In genomic region chr9:122501864-122502341, GRCm38 (mm10) we compare ENCODE assay signal across 14 mouse cellular contexts.
A peak's percentile ranks its signal among the peaks of the same experiment; 100 is the strongest.
DNase-seq lines count a peak whose midpoint lies in the region; ATAC-seq lines count a peak whose summit lies in the region.
"Had no signal": no experiment of that assay in that cellular context is flagged by ENCODE, and none has a peak within 500 bp of the region (broad histone marks: within the 10 kb centered on the region; RNA-seq: fewer than 3 reads in every experiment).

No protein-coding gene starts in this region.

- H3K9ac ChIP-seq in hindbrain, embryonic 16.5 days (ENCODE audit: low read depth, low read length) = no peak overlapping the region
- H3K9ac ChIP-seq in midbrain, embryonic 14.5 days (replicated peaks; ENCODE audit: low read length) = no peak overlapping the region
- H3K9ac ChIP-seq: liver, embryonic 12.5 days; neural tube, embryonic 12.5 days had no signal

- H3K9me3 ChIP-seq in hindbrain, embryonic 16.5 days (ENCODE audit: control insufficient read depth, low read length) = no peaks in the 10 kb centered on the region
- H3K9me3 ChIP-seq in midbrain, embryonic 14.5 days (ENCODE audit: control insufficient read depth, low read length) = no peaks in the 10 kb centered on the region
- no peaks in the 10 kb centered on the region for H3K9me3 ChIP-seq in heart, embryonic 10.5 days
- H3K9me3 ChIP-seq: liver, embryonic 12.5 days; neural tube, embryonic 12.5 days had no signal

- 30% methylated on average over 13 of the region's 13 CpGs for WGBS in hindbrain, embryonic 16.5 days
- 17% methylated on average over 13 of the region's 13 CpGs for WGBS in midbrain, embryonic 14.5 days
- 48% methylated on average over 13 of the region's 13 CpGs for WGBS in heart, embryonic 10.5 days

- H3K27ac ChIP-seq in hindbrain, embryonic 16.5 days (ENCODE audit: low read depth, low read length) = no peak overlapping the region; the same call in 1 of the 2 replicates
- peak overlapping the region; percentile 53; the same call in 1 of the 2 replicates for H3K27ac ChIP-seq in midbrain, embryonic 14.5 days (replicated peaks; ENCODE audit: low read depth, low read length)
- no peak overlapping the region for H3K27ac ChIP-seq in heart, embryonic 10.5 days
- H3K27ac ChIP-seq: gastrocnemius, adult 2 months; liver, embryonic 12.5 days; macrophage; neural tube, embryonic 12.5 days had no signal

- no peaks in the 10 kb centered on the region for H3K27me3 ChIP-seq in hindbrain, embryonic 16.5 days (replicated peaks; ENCODE audit: control insufficient read depth, insufficient read depth, low read length)
- no peaks in the 10 kb centered on the region for H3K27me3 ChIP-seq in midbrain, embryonic 14.5 days (ENCODE audit: control insufficient read depth, insufficient read depth, low read length)
- 0 out of 2 replicates have a peak, but pooled peaks cover 4% of the 10 kb centered on the region for H3K27me3 ChIP-seq in heart, embryonic 10.5 days (ENCODE audit: insufficient read depth, poor library complexity, severe bottlenecking)
- H3K27me3 ChIP-seq: liver, embryonic 12.5 days; neural tube, embryonic 12.5 days had no signal

- no peaks in the 10 kb centered on the region for H3K36me3 ChIP-seq in hindbrain, embryonic 16.5 days (ENCODE audit: control insufficient read depth, insufficient read depth, low read length)
- H3K36me3 ChIP-seq in midbrain, embryonic 14.5 days (ENCODE audit: control insufficient read depth, insufficient read depth, low read length) = no peaks in the 10 kb centered on the region
- no peaks in the 10 kb centered on the region for H3K36me3 ChIP-seq in heart, embryonic 10.5 days
- H3K36me3 ChIP-seq: liver, embryonic 12.5 days; neural tube, embryonic 12.5 days had no signal

- ATAC-seq in hindbrain, embryonic 16.5 days = peak; percentile 64
- no peak for ATAC-seq in midbrain, embryonic 14.5 days (ENCODE audit: low FRiP score, low TSS enrichment)
- ATAC-seq: liver, embryonic 12.5 days had no signal

- H3K4me2 ChIP-seq in hindbrain, embryonic 16.5 days (ENCODE audit: low read length) = peak overlapping the region; percentile 13; the same call in 1 of the 2 replicates
- H3K4me2 ChIP-seq in midbrain, embryonic 14.5 days (ENCODE audit: low read length) = peak overlapping the region; percentile 21
- H3K4me2 ChIP-seq: liver, embryonic 12.5 days; neural tube, embryonic 12.5 days had no signal

- peak; percentile 36 for DNase-seq in embryo, embryonic 10 days (ENCODE audit: low spot score)
- DNase-seq in embryo, embryonic 11 days = no peak
- peak; percentile 33 for DNase-seq in embryo, embryonic 9.5 days (ENCODE audit: extremely low spot score)
- DNase-seq in midbrain, embryonic 14.5 days = peak; percentile 61
- no peak for DNase-seq in thymus, postnatal 10 days (ENCODE audit: low spot score in 2 of 2)
- DNase-seq in heart, embryonic 10.5 days (ENCODE audit: low spot score) = no peak
- DNase-seq in adrenal gland, postnatal 4 days (ENCODE audit: low spot score in 2 of 2) = no peak
- DNase-seq: cerebellum, adult 18-20 months; gastrocnemius, adult 2 months; kidney, adult 9 months had no signal

- no peaks in the 10 kb centered on the region for H3K4me1 ChIP-seq in hindbrain, embryonic 16.5 days (ENCODE audit: control insufficient read depth, insufficient read depth, low read depth, low read length)
- H3K4me1 ChIP-seq in midbrain, embryonic 14.5 days (ENCODE audit: control insufficient read depth, insufficient read depth, low read length) = peaks cover 17% of the 10 kb centered on the region; the same call in 1 of the 2 replicates
- H3K4me1 ChIP-seq in heart, embryonic 10.5 days = peaks cover 9% of the 10 kb centered on the region; the same call in 1 of the 2 replicates
- H3K4me1 ChIP-seq: liver, embryonic 12.5 days had no signal

- no peak overlapping the region for H3K4me3 ChIP-seq in hindbrain, embryonic 16.5 days (ENCODE audit: low read length)
- no peak overlapping the region for H3K4me3 ChIP-seq in midbrain, embryonic 14.5 days (replicated peaks; ENCODE audit: low read depth, low read length)
- no peak overlapping the region for H3K4me3 ChIP-seq in heart, embryonic 10.5 days
- H3K4me3 ChIP-seq: gastrocnemius, adult 2 months; liver, embryonic 12.5 days; neural tube, embryonic 12.5 days had no signal

Comparison
In these comparisons a context has a peak if more than half of its experiments do, and no peak if none do; other contexts are left out.
1. DNase-seq: peak in embryo, embryonic 10 days (single experiment), embryo, embryonic 9.5 days (single experiment) and midbrain, embryonic 14.5 days (single experiment); none in embryo, embryonic 11 days (single experiment), thymus, postnatal 10 days (0 of 2), heart, embryonic 10.5 days (single experiment) and adrenal gland, postnatal 4 days (0 of 2).